Mouse (Mus musculus) kidney, adult 2 months (tissue): Measurements from ENCODE around the gene Dnajc11. TPM values are rescaled to one million over a fixed set of nuclear protein-coding genes. Genes with fewer than 3 reads are reported as not detected.

Experiments
- DNase-seq: peaks from one replicate; pipeline ENCODE4 v3.0.0; 2021
- H3K27ac ChIP-seq: fragments of 200-500 bp; 2 replicates; pipeline ENCODE4 v1.5.1; 2012; ENCODE audit warnings: low read depth, low read length, control low read depth, inconsistent platforms; ENCODE audit not compliant: insufficient read depth
- H3K27me3 ChIP-seq: fragments of 200-500 bp; replicated peaks from 2 replicates; pipeline ENCODE4 v1.6.1; 2012; ENCODE audit warnings: mild to moderate bottlenecking, moderate library complexity, low read length, inconsistent platforms; ENCODE audit not compliant: control insufficient read depth, insufficient read depth
- H3K36me3 ChIP-seq: fragments of 200-500 bp; 2 replicates; pipeline ENCODE4 v1.6.1; 2012; ENCODE audit warnings: mild to moderate bottlenecking, moderate library complexity, low read length, inconsistent platforms; ENCODE audit not compliant: control insufficient read depth, insufficient read depth
- H3K4me1 ChIP-seq: fragments of 200-500 bp; 2 replicates; pipeline ENCODE4 v1.6.1; 2011; ENCODE audit warnings: low read length; ENCODE audit not compliant: control insufficient read depth, insufficient read depth
- H3K4me3 ChIP-seq: fragments of 200-500 bp; 2 replicates; pipeline ENCODE4 v1.5.1; 2011; ENCODE audit warnings: mild to moderate bottlenecking, low read depth, low read length, control low read depth; ENCODE audit not compliant: insufficient read depth
- CTCF ChIP-seq: fragments of 200-500 bp; conservative IDR thresholded peaks from 2 replicates; pipeline ENCODE4 v1.5.1; 2011; ENCODE audit warnings: low read depth, mild to moderate bottlenecking, control low read depth, low read length, moderate library complexity, mixed read lengths; ENCODE audit not compliant: insufficient read depth, insufficient read length
- POLR2A ChIP-seq: fragments of 200-500 bp; IDR thresholded peaks from one replicate; pipeline ENCODE4 v1.6.1; 2011; ENCODE audit warnings: low read depth, low read length, control low read depth
- WGBS: fragments of 180-500 bp; shearing (Covaris S2); methylation state at CpG from one replicate; pipeline ENCODE4 v1.1.7; 2018; 5-methylcytosine and 5-hydroxymethylcytosine counted together
- polyA plus RNA-seq: library from polyadenylated mRNA; depleted of rRNA; stranded (reverse); fragments of >200 nt; gene quantifications from 2 replicates; pipeline ENCODE4 v1.2.3, GENCODE M21; 2012

The Dnajc11 gene
- polyA plus RNA-seq, 1 experiment: 76.1 TPM

- no peak for DNase-seq
- TF ChIP-seq POLR2A: no peak
- peak; percentile 42 for TF ChIP-seq CTCF
- H3K27me3 ChIP-seq: no peaks in the 10 kb centered on the region
- H3K36me3 ChIP-seq: no peaks in the 10 kb centered on the region
- WGBS: 76% methylated on average over 11 of the region's 11 CpGs
- H3K27ac ChIP-seq: no peak overlapping the region
- H3K4me3 ChIP-seq: no peak overlapping the region
- 0 out of 2 replicates have a peak, but pooled peaks cover 6% of the 10 kb centered on the region for H3K4me1 ChIP-seq
Measured at GRCm38 (mm10) chr4:151899707-151900384, 33.6 kb upstream of the Dnajc11 start.

- TF ChIP-seq POLR2A (no peak), CTCF (no peak)
- no peaks in the 10 kb centered on the region for H3K27me3 ChIP-seq
- H3K4me1 ChIP-seq: 0 out of 2 replicates have a peak, but pooled peaks cover 6% of the 10 kb centered on the region
- DNase-seq: no peak
- H3K36me3 ChIP-seq: no peaks in the 10 kb centered on the region
- H3K27ac ChIP-seq: no peak overlapping the region
- 75% methylated on average over 6 of the region's 6 CpGs for WGBS
- no peak overlapping the region for H3K4me3 ChIP-seq
Measured at GRCm38 (mm10) chr4:151900735-151901134, 32.8 kb upstream of the Dnajc11 start.

GRCm38 (mm10) chr4:151901422-151901821 is 32.1 kb upstream of the Dnajc11 start:
- TF ChIP-seq POLR2A: no peak
- peak; percentile 42 for TF ChIP-seq CTCF
- Histone ChIP-seq H3K27ac (0 out of 2 replicates have a peak overlapping the region, but pooled peaks have one; percentile 82), H3K4me1 (0 out of 2 replicates have a peak, but pooled peaks cover 6% of the 10 kb centered on the region), H3K36me3 (no peaks in the 10 kb centered on the region), H3K27me3 (no peaks in the 10 kb centered on the region), H3K4me3 (no peak overlapping the region)
- peak; percentile 53 for DNase-seq
- 60% methylated on average over 11 of the region's 11 CpGs for WGBS

- Histone ChIP-seq H3K27ac (peak overlapping the region; percentile 82), H3K36me3 (no peaks in the 10 kb centered on the region), H3K27me3 (no peaks in the 10 kb centered on the region), H3K4me1 (0 out of 2 replicates have a peak, but pooled peaks cover 6% of the 10 kb centered on the region), H3K4me3 (no peak overlapping the region)
- WGBS: 52% methylated on average over 17 of the region's 17 CpGs
- no peak for DNase-seq
- TF ChIP-seq POLR2A (no peak), CTCF (no peak)
Measured at GRCm38 (mm10) chr4:151902046-151902688, 31.3 kb upstream of the Dnajc11 start.

- no peaks in the 10 kb centered on the region for H3K36me3 ChIP-seq
- WGBS: 30% methylated on average over 14 of the region's 14 CpGs
- DNase-seq: peak; percentile 93
- TF ChIP-seq POLR2A (no peak), CTCF (no peak)
- H3K27me3 ChIP-seq: no peaks in the 10 kb centered on the region
- peak overlapping the region; percentile 66 for H3K27ac ChIP-seq
- no peak overlapping the region for H3K4me3 ChIP-seq
- 0 out of 2 replicates have a peak, but pooled peaks cover 6% of the 10 kb centered on the region for H3K4me1 ChIP-seq
Measured at GRCm38 (mm10) chr4:151902689-151903241, 30.7 kb upstream of the Dnajc11 start.

GRCm38 (mm10) chr4:151904098-151904497 is 29.4 kb upstream of the Dnajc11 start:
- Histone ChIP-seq H3K36me3 (no peaks in the 10 kb centered on the region), H3K27ac (no peak overlapping the region), H3K4me1 (0 out of 2 replicates have a peak, but pooled peaks cover 6% of the 10 kb centered on the region), H3K27me3 (no peaks in the 10 kb centered on the region), H3K4me3 (no peak overlapping the region)
- TF ChIP-seq CTCF: no peak
- no peak for TF ChIP-seq POLR2A
- peak; percentile 70 for DNase-seq
- WGBS: 45% methylated on average over 11 of the region's 11 CpGs

- no peaks in the 10 kb centered on the region for H3K27me3 ChIP-seq
- H3K36me3 ChIP-seq: no peaks in the 10 kb centered on the region
- 86% methylated on average over 4 of the region's 4 CpGs for WGBS
- TF ChIP-seq CTCF (no peak), POLR2A (no peak)
- no peak overlapping the region for H3K27ac ChIP-seq
- H3K4me1 ChIP-seq: 0 out of 2 replicates have a peak, but pooled peaks cover 6% of the 10 kb centered on the region
- no peak overlapping the region for H3K4me3 ChIP-seq
- no peak for DNase-seq
Measured at GRCm38 (mm10) chr4:151905621-151906020, 27.9 kb upstream of the Dnajc11 start.
